Mouse (Mus musculus): ENCODE measurements around the gene Dus2.
A peak's percentile ranks its signal among the peaks of the same experiment; 100 is the strongest.

- TF ChIP-seq CTCF (IDR thresholded peaks at IDR 0.05; ENCODE audit: low read depth) = no peak
- TF ChIP-seq EP300 (IDR thresholded peaks at IDR 0.05; ENCODE audit: low read depth) = peak; percentile 67
Measured at GRCm38 (mm10) chr8:105961536-105961935, 29.6 kb upstream of the Dus2 start.

Measured in liver, embryonic 14.5 days (tissue).